Mouse (Mus musculus) E14TG2a.4 (cell line): ENCODE measurements around the gene Abhd14b.

Source experiments
- CTCF ChIP-seq: conservative IDR thresholded peaks from 2 replicates; pipeline ENCODE4 v1.5.1; 2014; ENCODE audit warnings: low read length
- POU5F1 ChIP-seq: IDR thresholded peaks from 2 replicates; pipeline ENCODE4 v1.6.1; 2014; ENCODE audit warnings: low read length, borderline replicate concordance

DNA sequence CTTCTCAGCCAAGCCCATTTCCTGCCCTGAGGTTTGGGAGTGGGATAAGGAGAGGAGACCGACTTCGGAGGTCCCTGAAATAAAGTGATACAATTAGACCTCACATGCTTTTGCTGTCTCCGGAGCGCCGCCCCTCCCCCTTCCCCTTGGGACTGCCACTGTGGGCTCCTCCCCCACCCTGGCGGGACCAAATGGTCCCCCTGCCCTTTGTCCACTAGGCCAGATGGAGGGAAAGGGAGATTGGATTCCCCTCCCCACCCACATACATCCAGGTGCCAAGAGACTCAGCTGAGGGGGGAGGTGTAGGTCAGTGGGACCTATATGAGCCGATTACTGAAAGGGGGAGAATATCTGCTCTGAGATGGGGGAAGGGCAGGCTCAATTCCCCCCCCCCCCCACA lies 5.6 kb downstream of the Abhd14b start:
- TF ChIP-seq CTCF (no peak), POU5F1 (no peak)
